Mouse (Mus musculus) cerebellum, adult 2 months (tissue): ENCODE measurements at regions not wholly inside any gene's neighbourhood (a gene's known extent, or its start where the extent isn't known, plus 50 kb on each side); places are given as distances from the start of the nearest gene placed in this dataset.

Experiments used
- CTCF ChIP-seq: fragments of 200-500 bp; IDR thresholded peaks from 2 replicates; pipeline ENCODE4 v1.5.1; 2011; ENCODE audit warnings: low read depth, mild to moderate bottlenecking, control low read depth, low read length, moderate library complexity, borderline replicate concordance; ENCODE audit not compliant: insufficient read depth
- POLR2A ChIP-seq: fragments of 200-500 bp; IDR thresholded peaks from 2 replicates; pipeline ENCODE4 v1.6.1; 2011; ENCODE audit warnings: low read length, control low read depth, borderline replicate concordance; ENCODE audit not compliant: insufficient read depth

GRCm38 (mm10) chr9:41277726-41278125, 116.2 kb upstream of the Ubash3b start:
- TF ChIP-seq POLR2A (no peak), CTCF (no peak)
